Mouse (Mus musculus) lung, postnatal 25 days (tissue): ENCODE measurements at regions not wholly inside any gene's neighbourhood (a gene's known extent, or its start where the extent isn't known, plus 50 kb on each side); places are given as distances from the start of the nearest gene placed in this dataset.
A peak's percentile ranks its signal among the peaks of the same experiment; 100 is the strongest.
"Not testable (repeated sequence)": the region's sequence is repeated elsewhere in the genome, so short reads cannot be mapped to it uniquely, and the experiment has no call there.

Experiments used
- DNase-seq: peaks from one replicate; pipeline ENCODE4 v3.0.0; 2022; ENCODE audit warnings: low spot score

DNA sequence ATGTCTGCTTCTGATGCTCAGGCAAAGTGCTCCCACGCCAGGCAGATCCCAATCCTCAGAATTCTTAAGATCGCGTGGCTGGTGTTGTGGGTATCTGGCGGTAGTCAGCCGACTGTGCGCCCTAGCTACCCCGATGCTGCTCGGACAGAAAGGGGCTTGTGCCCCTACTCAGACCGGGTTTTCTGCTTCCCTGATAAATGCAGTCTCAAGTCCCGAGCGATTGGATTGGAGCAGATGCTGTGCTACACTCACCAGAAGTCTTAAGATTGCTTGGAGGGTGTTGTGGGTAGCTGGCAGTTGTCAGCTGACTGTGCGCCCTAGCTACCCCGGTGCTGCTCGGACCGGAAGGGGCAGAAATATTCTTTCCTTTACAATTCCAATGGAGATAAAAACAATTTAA is 99.3 kb downstream of the Gm7489 start:
- DNase-seq, result not testable (repeated sequence)

- DNase-seq, result no peak
Measured at GRCm38 (mm10) chr15:53989888-53990287, 105.2 kb downstream of the Gm7489 start.

- no peak for DNase-seq
Measured at GRCm38 (mm10) chr15:53995199-53995868, 110.6 kb downstream of the Gm7489 start.

GRCm38 (mm10) chr15:53998600-53999290 is 114.0 kb downstream of the Gm7489 start:
- no peak for DNase-seq

DNA sequence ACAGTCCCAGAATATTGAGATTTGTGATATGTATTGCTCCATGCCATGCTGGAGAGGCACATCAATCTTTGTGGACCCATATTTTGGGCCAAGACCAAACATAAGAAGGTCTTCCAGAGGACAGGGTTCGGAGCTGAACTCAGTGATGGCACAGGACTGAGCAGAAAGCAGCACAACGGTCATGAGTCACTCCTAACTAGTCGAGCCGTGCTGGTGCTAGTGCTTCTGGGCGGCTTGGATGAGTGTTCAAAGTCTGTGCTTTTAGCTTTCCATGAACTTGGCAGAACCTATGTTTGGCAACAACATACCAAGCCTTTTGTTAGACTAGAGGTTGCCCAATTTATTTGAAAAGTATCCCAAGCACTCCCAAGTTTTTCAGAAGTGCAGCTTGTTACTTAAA is 149.1 kb downstream of the Gm7489 start:
- DNase-seq, result peak; percentile 10

- DNase-seq, result no peak
Measured at GRCm38 (mm10) chr15:54050711-54051110, 166.0 kb downstream of the Gm7489 start.

DNA sequence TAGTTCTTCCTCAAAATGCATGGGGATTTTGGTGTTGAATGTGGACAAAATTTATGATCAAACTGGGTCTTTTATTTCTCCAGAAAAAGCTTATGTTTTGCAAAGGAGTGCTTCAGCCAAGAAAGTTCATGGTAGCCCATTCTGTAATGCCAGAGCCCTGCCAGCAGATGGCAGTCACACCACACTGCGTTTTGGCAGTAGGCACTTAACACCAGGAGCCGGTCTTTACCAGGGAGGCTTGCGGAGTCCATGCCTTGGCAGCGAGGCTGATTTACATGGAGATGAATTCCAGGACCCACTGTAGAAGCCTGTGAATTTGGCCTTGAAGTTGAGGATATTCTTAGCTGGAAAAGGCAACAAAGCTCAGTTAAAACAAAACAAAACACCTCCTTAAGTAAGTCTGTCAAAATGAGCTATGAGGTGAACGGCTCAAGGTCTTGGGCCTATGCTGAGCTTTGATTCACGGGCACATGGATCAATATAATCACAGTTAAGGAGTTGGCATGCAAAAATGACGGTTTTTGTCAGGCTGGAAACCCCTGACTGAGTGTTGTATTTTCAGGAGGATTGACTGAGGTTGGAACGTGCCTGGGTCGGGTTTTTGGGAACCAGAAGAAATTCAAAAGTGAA is 185.4 kb downstream of the Gm7489 start:
- peak; percentile 62 for DNase-seq

GRCm38 (mm10) chr15:54071732-54072131 is 187.0 kb downstream of the Gm7489 start:
- no peak for DNase-seq

- DNase-seq, result no peak
Measured at GRCm38 (mm10) chr15:54091301-54091700, 206.6 kb downstream of the Gm7489 start.

GRCm38 (mm10) chr15:54092386-54092785 is 207.7 kb downstream of the Gm7489 start:
- no peak for DNase-seq

DNA sequence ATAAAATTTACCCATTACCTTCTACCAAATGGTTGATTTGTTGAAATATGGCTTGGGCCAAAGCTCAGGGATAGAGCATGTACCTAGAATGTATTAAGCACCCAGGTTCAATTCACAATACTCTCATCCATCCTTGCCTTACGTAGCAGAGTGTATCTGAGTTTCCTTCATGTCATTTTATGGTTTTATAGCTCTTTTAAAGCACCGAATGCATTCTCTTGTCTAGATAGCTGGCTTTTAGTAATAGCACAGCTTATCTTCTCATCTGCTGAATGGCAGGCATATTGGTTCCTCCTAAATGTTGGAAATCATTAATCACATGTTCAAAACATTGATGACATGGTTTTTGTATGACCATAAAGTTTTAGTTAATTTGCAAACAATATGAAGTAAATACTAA is 212.8 kb downstream of the Gm7489 start:
- DNase-seq, result no peak

DNA sequence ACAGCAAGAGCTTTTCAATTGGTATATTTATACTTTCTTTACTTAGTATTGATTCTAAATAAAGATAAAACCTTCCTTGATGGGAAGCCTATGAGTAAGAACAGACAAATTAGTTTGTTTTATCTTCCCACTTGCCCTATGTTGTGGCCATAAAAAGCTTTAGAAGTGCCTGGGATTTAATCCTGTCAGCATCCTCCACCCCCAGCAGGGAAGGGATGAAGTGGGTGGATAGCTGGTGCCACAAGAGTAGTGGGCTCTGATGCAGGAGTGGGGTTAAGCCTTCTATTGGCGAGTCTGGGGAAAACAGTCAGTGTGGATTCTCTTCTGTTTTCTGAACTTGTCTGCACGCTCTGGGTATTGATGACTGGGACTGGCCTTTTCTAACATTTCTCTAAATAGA is 227.7 kb downstream of the Gm7489 start:
- no peak for DNase-seq

- DNase-seq, result peak; percentile 80
Measured at GRCm38 (mm10) chr15:54114096-54114512, 229.4 kb downstream of the Gm7489 start.

DNA sequence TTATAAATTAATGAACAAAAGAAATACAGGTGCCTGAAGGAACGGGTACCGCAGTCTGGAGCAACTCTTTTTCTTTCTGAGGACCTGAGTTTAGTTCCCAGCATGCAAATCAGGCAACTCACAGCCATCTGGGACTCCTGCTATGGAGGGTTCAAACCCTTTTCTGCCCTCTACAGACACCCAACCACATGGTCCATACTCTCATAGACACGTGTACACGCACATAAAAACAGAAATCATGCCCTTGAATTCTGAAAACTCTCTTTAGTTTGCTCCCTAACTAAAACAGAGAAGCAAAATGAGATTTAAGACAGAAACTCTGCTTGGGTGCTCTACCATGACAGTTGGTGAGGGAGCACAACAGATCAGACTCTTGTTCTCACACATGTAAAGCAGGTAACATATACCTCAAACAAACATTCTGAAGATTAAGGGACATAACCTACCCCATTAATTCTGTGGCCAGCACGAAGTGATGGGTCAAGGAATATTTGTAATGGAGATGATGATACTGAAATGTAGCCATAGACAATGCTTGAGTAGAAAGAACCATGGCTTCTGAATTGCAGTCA is 233.3 kb downstream of the Gm7489 start:
- no peak for DNase-seq

GRCm38 (mm10) chr15:54120456-54120855 is 235.8 kb downstream of the Gm7489 start:
- DNase-seq, result peak; percentile 6

- DNase-seq, result no peak
Measured at GRCm38 (mm10) chr15:54164350-54164749, 279.6 kb downstream of the Gm7489 start.

DNA sequence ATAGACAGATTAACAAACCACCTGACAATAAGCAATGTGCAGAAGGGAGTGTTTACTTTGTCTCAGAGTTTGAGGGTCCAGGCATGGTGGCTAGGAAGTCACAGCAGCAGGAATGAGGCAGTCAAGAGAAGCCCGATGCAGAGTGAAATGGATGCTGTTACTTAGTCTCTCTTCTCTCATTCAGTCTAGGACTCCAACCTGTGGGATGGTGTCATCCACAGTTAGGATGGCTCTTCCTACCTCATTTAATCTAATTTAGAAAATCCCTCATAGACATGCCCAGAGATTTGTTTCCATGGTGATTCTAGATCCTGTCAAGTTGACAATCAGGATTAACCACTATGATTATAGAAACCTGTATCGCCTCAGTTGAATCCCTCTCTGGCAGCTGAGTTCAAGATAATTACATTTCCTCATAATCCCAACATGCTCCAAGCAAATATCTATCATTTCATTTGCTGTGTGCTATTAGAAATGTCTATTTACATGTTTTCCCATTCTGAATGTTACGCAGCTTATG is 283.2 kb downstream of the Gm7489 start:
- DNase-seq, result no peak

DNA sequence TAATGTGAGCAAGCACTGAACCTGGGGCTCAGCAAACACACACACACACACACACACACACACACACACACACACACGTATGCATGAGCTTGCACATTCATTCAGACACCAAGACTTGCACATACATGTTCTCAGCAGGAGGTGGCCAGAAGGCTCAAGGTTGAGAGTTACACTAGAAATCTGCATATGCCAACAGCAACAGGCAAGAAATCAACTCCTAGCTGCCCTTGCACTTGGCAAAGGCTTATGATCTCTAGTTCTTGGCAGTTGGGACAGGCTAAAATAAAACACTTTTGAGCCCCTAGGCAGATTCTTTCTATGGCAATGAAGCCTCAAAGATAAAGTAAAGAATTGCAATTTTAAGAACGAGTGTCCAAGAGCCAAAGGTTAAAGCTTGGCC is 292.5 kb downstream of the Gm7489 start:
- no peak for DNase-seq

DNA sequence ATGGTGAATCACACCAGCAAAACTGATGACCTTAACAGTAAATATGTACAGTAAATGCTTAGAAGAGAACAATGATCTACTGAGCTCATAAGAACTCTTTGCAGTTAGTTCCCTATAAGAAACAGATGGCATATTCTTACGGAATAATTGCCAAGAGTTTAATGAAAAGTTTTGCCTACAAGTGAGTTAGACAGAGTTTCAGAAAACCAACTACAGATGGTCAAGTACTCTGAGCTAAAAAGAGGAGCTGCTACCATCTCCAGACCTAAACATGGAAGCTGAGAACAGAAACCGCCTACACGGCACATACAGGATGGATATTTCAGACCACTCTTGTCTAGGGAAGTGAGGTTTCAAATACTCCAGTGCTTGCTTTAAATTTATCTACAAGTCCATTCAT is 293.1 kb downstream of the Gm7489 start:
- DNase-seq, result no peak
